Mouse (Mus musculus): ENCODE data around the gene Sp2. TPM values are rescaled to one million over a fixed set of nuclear protein-coding genes. Genes with fewer than 3 reads are reported as not detected.
A peak's percentile ranks its signal among the peaks of the same experiment; 100 is the strongest.

Sp2 gene
- polyA plus RNA-seq, 1 experiment from 2014 or later = 16.8 TPM

- no peaks in the 10 kb centered on the region for H3K9me3 ChIP-seq (replicated peaks; ENCODE audit: control insufficient read depth, low read length, poor library complexity, severe bottlenecking)
- 0 out of 2 replicates have a peak, but pooled peaks have one; percentile 37 for ATAC-seq
- H3K36me3 ChIP-seq (ENCODE audit: control insufficient read depth, insufficient read depth, low read length) = no peaks in the 10 kb centered on the region
- peaks cover 73% of the 10 kb centered on the region for H3K27me3 ChIP-seq (ENCODE audit: control insufficient read depth, insufficient read depth, low read depth, low read length)
- H3K9ac ChIP-seq (ENCODE audit: low read depth, low read length) = no peak overlapping the region
- peak overlapping the region; percentile 57; the same call in 1 of the 2 replicates for H3K4me2 ChIP-seq (ENCODE audit: low read length)
- peaks cover 17% of the 10 kb centered on the region; the same call in 1 of the 2 replicates for H3K4me1 ChIP-seq (ENCODE audit: control insufficient read depth, insufficient read depth, low read length)
- H3K4me3 ChIP-seq (ENCODE audit: low read depth, low read length) = no peak overlapping the region; the same call in 1 of the 2 replicates
- H3K27ac ChIP-seq (ENCODE audit: low read length) = no peak overlapping the region
- WGBS = under 1% methylated on average over 26 of the region's 27 CpGs
These were observed 38.5 kb upstream of the Sp2 start for GRCm38 (mm10) chr11:97021121-97021765.

GRCm38 (mm10) chr11:97019345-97019708 is 36.6 kb upstream of the Sp2 start:
- H3K4me1 ChIP-seq (ENCODE audit: control insufficient read depth, insufficient read depth, low read length) = peaks cover 15% of the 10 kb centered on the region; the same call in 1 of the 2 replicates
- WGBS = 3% methylated on average over 13 of the region's 13 CpGs
- no peak for ATAC-seq
- no peaks in the 10 kb centered on the region for H3K9me3 ChIP-seq (replicated peaks; ENCODE audit: control insufficient read depth, low read length, poor library complexity, severe bottlenecking)
- no peak overlapping the region for H3K4me3 ChIP-seq (ENCODE audit: low read depth, low read length)
- H3K36me3 ChIP-seq (ENCODE audit: control insufficient read depth, insufficient read depth, low read length) = no peaks in the 10 kb centered on the region
- H3K27me3 ChIP-seq (ENCODE audit: control insufficient read depth, insufficient read depth, low read depth, low read length) = peaks cover 74% of the 10 kb centered on the region
- H3K9ac ChIP-seq (ENCODE audit: low read depth, low read length) = no peak overlapping the region
- no peak overlapping the region for H3K27ac ChIP-seq (ENCODE audit: low read length)
- H3K4me2 ChIP-seq (ENCODE audit: low read length) = no peak overlapping the region

- Histone ChIP-seq H3K4me1 (ENCODE audit: control insufficient read depth, insufficient read depth, low read length) (peaks cover 15% of the 10 kb centered on the region; the same call in 1 of the 2 replicates), H3K27ac (ENCODE audit: low read length) (no peak overlapping the region), H3K4me3 (ENCODE audit: low read depth, low read length) (peak overlapping the region; percentile 30), H3K9me3 (replicated peaks; ENCODE audit: control insufficient read depth, low read length, poor library complexity, severe bottlenecking) (no peaks in the 10 kb centered on the region), H3K4me2 (ENCODE audit: low read length) (peak overlapping the region; percentile 44), H3K9ac (ENCODE audit: low read depth, low read length) (no peak overlapping the region; the same call in 1 of the 2 replicates), H3K36me3 (ENCODE audit: control insufficient read depth, insufficient read depth, low read length) (no peaks in the 10 kb centered on the region), H3K27me3 (ENCODE audit: control insufficient read depth, insufficient read depth, low read depth, low read length) (peaks cover 70% of the 10 kb centered on the region)
- WGBS = under 1% methylated on average over 52 of the region's 68 CpGs
- no peak for ATAC-seq
These were observed 36.0 kb upstream of the Sp2 start for GRCm38 (mm10) chr11:97018583-97019344.

GRCm38 (mm10) chr11:97017696-97018582 is 35.2 kb upstream of the Sp2 start:
- H3K27ac ChIP-seq (ENCODE audit: low read length) = no peak overlapping the region
- ATAC-seq = no peak
- H3K4me2 ChIP-seq (ENCODE audit: low read length) = peak overlapping the region; percentile 44
- H3K27me3 ChIP-seq (ENCODE audit: control insufficient read depth, insufficient read depth, low read depth, low read length) = peaks cover 61% of the 10 kb centered on the region
- H3K36me3 ChIP-seq (ENCODE audit: control insufficient read depth, insufficient read depth, low read length) = no peaks in the 10 kb centered on the region
- peaks cover 15% of the 10 kb centered on the region; the same call in 1 of the 2 replicates for H3K4me1 ChIP-seq (ENCODE audit: control insufficient read depth, insufficient read depth, low read length)
- no peaks in the 10 kb centered on the region for H3K9me3 ChIP-seq (replicated peaks; ENCODE audit: control insufficient read depth, low read length, poor library complexity, severe bottlenecking)
- WGBS = 1% methylated on average over 36 of the region's 36 CpGs
- no peak overlapping the region for H3K9ac ChIP-seq (ENCODE audit: low read depth, low read length)
- H3K4me3 ChIP-seq (ENCODE audit: low read depth, low read length) = peak overlapping the region; percentile 30

- H3K27me3 ChIP-seq (ENCODE audit: control insufficient read depth, insufficient read depth, low read depth, low read length) = peaks cover 23% of the 10 kb centered on the region
These were observed 30.4 kb upstream of the Sp2 start, which contains the start of gene Sp6 for GRCm38 (mm10) chr11:97013121-97013670. Gene Sp6, plus strand, starts transcription at chr11:97013394.

GRCm38 (mm10) chr11:97009198-97009790 is 26.5 kb upstream of the Sp2 start:
- Histone ChIP-seq H3K36me3 (ENCODE audit: control insufficient read depth, insufficient read depth, low read length) (no peaks in the 10 kb centered on the region), H3K9me3 (replicated peaks; ENCODE audit: control insufficient read depth, low read length, poor library complexity, severe bottlenecking) (no peaks in the 10 kb centered on the region), H3K4me2 (ENCODE audit: low read length) (no peak overlapping the region), H3K9ac (ENCODE audit: low read depth, low read length) (no peak overlapping the region), H3K27me3 (ENCODE audit: control insufficient read depth, insufficient read depth, low read depth, low read length) (peaks cover 1% of the 10 kb centered on the region), H3K27ac (ENCODE audit: low read length) (no peak overlapping the region), H3K4me3 (ENCODE audit: low read depth, low read length) (no peak overlapping the region), H3K4me1 (ENCODE audit: control insufficient read depth, insufficient read depth, low read length) (no peaks in the 10 kb centered on the region)
- no peak for ATAC-seq
- 70% methylated on average over 8 of the region's 8 CpGs for WGBS

More at GRCm38 (mm10) chr11:97013121-97013670, 30.4 kb upstream of the Sp2 start, which contains the start of gene Sp6:
- ATAC-seq = no peak
- no peaks in the 10 kb centered on the region for H3K9me3 ChIP-seq (replicated peaks; ENCODE audit: control insufficient read depth, low read length, poor library complexity, severe bottlenecking)
- no peak within 1 kb of the TSS for H3K9ac ChIP-seq (ENCODE audit: low read depth, low read length)
- H3K4me3 ChIP-seq (ENCODE audit: low read depth, low read length) = no peak within 1 kb of the TSS
- no peaks in the 10 kb centered on the region for H3K4me1 ChIP-seq (ENCODE audit: control insufficient read depth, insufficient read depth, low read length)
- 24% methylated on average over 7 of the region's 8 CpGs for WGBS
- H3K36me3 ChIP-seq (ENCODE audit: control insufficient read depth, insufficient read depth, low read length) = no peaks in the 10 kb centered on the region
- H3K27ac ChIP-seq (ENCODE audit: low read length) = no peak within 1 kb of the TSS
- no peak within 1 kb of the TSS for H3K4me2 ChIP-seq (ENCODE audit: low read length)

- 72% methylated on average over 9 of the region's 9 CpGs for WGBS
- Histone ChIP-seq H3K9ac (ENCODE audit: low read depth, low read length) (no peak overlapping the region), H3K27me3 (ENCODE audit: control insufficient read depth, insufficient read depth, low read depth, low read length) (no peaks in the 10 kb centered on the region; the same call in 1 of the 2 replicates), H3K27ac (ENCODE audit: low read length) (no peak overlapping the region), H3K36me3 (ENCODE audit: control insufficient read depth, insufficient read depth, low read length) (no peaks in the 10 kb centered on the region), H3K4me3 (ENCODE audit: low read depth, low read length) (no peak overlapping the region), H3K9me3 (replicated peaks; ENCODE audit: control insufficient read depth, low read length, poor library complexity, severe bottlenecking) (no peaks in the 10 kb centered on the region), H3K4me1 (ENCODE audit: control insufficient read depth, insufficient read depth, low read length) (no peaks in the 10 kb centered on the region), H3K4me2 (ENCODE audit: low read length) (no peak overlapping the region)
- ATAC-seq = no peak
These were observed 24.5 kb upstream of the Sp2 start for GRCm38 (mm10) chr11:97007093-97007794.

- Histone ChIP-seq H3K27ac (ENCODE audit: low read length) (no peak overlapping the region), H3K4me3 (ENCODE audit: low read depth, low read length) (no peak overlapping the region), H3K4me1 (ENCODE audit: control insufficient read depth, insufficient read depth, low read length) (no peaks in the 10 kb centered on the region), H3K4me2 (ENCODE audit: low read length) (no peak overlapping the region), H3K36me3 (ENCODE audit: control insufficient read depth, insufficient read depth, low read length) (no peaks in the 10 kb centered on the region), H3K27me3 (ENCODE audit: control insufficient read depth, insufficient read depth, low read depth, low read length) (no peaks in the 10 kb centered on the region; the same call in 1 of the 2 replicates), H3K9ac (ENCODE audit: low read depth, low read length) (no peak overlapping the region), H3K9me3 (replicated peaks; ENCODE audit: control insufficient read depth, low read length, poor library complexity, severe bottlenecking) (no peaks in the 10 kb centered on the region)
- no peak for ATAC-seq
- 46% methylated on average over 5 of the region's 5 CpGs for WGBS
These were observed 20.4 kb upstream of the Sp2 start for GRCm38 (mm10) chr11:97003170-97003569.

Data from midbrain, embryonic 16.5 days (tissue).